Mouse (Mus musculus) ES-Bruce4 (cell line): ENCODE results near the gene Oaz2.

Experiments used
- CTCF ChIP-seq: IDR thresholded peaks from one replicate; pipeline ENCODE4 v1.8.1; 2011; ENCODE audit warnings: low read depth, low read length
- EP300 ChIP-seq: IDR thresholded peaks from 2 replicates; pipeline ENCODE4 v1.6.1; 2011; ENCODE audit warnings: low read depth, low read length; ENCODE audit not compliant: insufficient read depth
- POLR2A ChIP-seq: IDR thresholded peaks from one replicate; pipeline ENCODE4 v1.8.1; 2011; ENCODE audit warnings: low read length; ENCODE audit not compliant: insufficient read depth

DNA sequence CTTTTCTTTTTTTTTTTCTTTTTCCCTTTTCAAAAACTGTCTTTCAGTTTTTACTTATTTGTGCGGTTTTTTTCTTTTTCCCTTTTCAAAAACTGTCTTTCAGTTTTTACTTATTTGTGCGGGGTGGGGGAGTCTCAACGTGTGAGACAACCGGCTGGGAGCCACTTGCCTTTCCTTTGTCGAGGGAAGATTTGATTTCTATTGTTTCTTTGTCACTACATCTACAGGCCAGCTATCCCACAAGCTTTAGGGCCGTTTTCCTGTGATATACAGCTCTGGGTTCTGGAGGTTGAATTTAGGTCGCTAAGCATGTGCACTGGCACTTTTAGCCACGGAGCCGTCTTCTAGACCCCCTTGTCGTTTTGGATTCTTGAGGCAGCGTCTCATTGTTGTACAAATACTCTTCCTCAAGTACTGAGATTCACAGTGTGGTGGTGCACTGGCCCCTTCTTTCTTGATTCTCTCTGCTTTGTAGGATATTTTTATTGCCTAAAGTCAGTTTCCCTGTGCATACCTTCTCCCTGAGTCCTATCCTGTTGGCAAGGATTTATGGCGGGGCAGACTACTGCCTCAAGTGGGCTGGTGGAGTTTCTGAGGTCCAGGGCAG, 26.3 kb upstream of the Oaz2 start:
- TF ChIP-seq CTCF = no peak
- TF ChIP-seq EP300 = no peak
- no peak for TF ChIP-seq POLR2A
